Mouse (Mus musculus): Measurements from ENCODE around the gene Zbtb7b. TPM values are rescaled to one million over a fixed set of nuclear protein-coding genes. Genes with fewer than 3 reads are reported as not detected.

Zbtb7b gene
- polyA plus RNA-seq, 1 experiment = 64.9 TPM

GRCm38 (mm10) chr3:89390699-89391662 lies 3.6 kb downstream of the Zbtb7b start:
- no peak for TF ChIP-seq POLR2A (IDR thresholded peaks at IDR 0.05; ENCODE audit: control insufficient read depth, extremely low read depth, insufficient read depth, low read length, poor library complexity)
- TF ChIP-seq CTCF (IDR thresholded peaks at IDR 0.05; ENCODE audit: borderline replicate concordance, control insufficient read depth, extremely low read depth, insufficient read depth, low read length, poor library complexity) = no peak
- peak; percentile 39 for DNase-seq
- Histone ChIP-seq H3K36me3 (ENCODE audit: control insufficient read depth, insufficient read depth, low read length) (no peaks in the 10 kb centered on the region), H3K4me3 (ENCODE audit: control insufficient read depth, insufficient read depth, low read length) (peak overlapping the region; percentile 53), H3K27me3 (ENCODE audit: control insufficient read depth, insufficient read depth, low read length) (peaks cover 13% of the 10 kb centered on the region), H3K27ac (ENCODE audit: control insufficient read depth, insufficient read depth, low read length) (peak overlapping the region; percentile 77), H3K4me1 (replicated peaks; ENCODE audit: control insufficient read depth, insufficient read depth, low read length) (peaks cover 55% of the 10 kb centered on the region)
- WGBS = 18% methylated on average over 19 of the region's 19 CpGs

GRCm38 (mm10) chr3:89390111-89390515 lies 4.5 kb downstream of the Zbtb7b start:
- H3K27ac ChIP-seq (ENCODE audit: control insufficient read depth, insufficient read depth, low read length) = peak overlapping the region; percentile 72
- no peaks in the 10 kb centered on the region for H3K36me3 ChIP-seq (ENCODE audit: control insufficient read depth, insufficient read depth, low read length)
- TF ChIP-seq POLR2A (IDR thresholded peaks at IDR 0.05; ENCODE audit: control insufficient read depth, extremely low read depth, insufficient read depth, low read length, poor library complexity) (no peak), CTCF (IDR thresholded peaks at IDR 0.05; ENCODE audit: borderline replicate concordance, control insufficient read depth, extremely low read depth, insufficient read depth, low read length, poor library complexity) (no peak)
- H3K4me1 ChIP-seq (replicated peaks; ENCODE audit: control insufficient read depth, insufficient read depth, low read length) = peaks cover 59% of the 10 kb centered on the region
- peak overlapping the region; percentile 12; the same call in 1 of the 2 replicates for H3K4me3 ChIP-seq (ENCODE audit: control insufficient read depth, insufficient read depth, low read length)
- 58% methylated on average over 5 of the region's 5 CpGs for WGBS
- DNase-seq = no peak
- peaks cover 11% of the 10 kb centered on the region for H3K27me3 ChIP-seq (ENCODE audit: control insufficient read depth, insufficient read depth, low read length)

- no peaks in the 10 kb centered on the region for H3K36me3 ChIP-seq (ENCODE audit: control insufficient read depth, insufficient read depth, low read length)
- TF ChIP-seq CTCF (IDR thresholded peaks at IDR 0.05; ENCODE audit: borderline replicate concordance, control insufficient read depth, extremely low read depth, insufficient read depth, low read length, poor library complexity) (no peak), POLR2A (IDR thresholded peaks at IDR 0.05; ENCODE audit: control insufficient read depth, extremely low read depth, insufficient read depth, low read length, poor library complexity) (no peak)
- H3K27ac ChIP-seq (ENCODE audit: control insufficient read depth, insufficient read depth, low read length) = peak overlapping the region; percentile 72
- H3K27me3 ChIP-seq (ENCODE audit: control insufficient read depth, insufficient read depth, low read length) = peaks cover 7% of the 10 kb centered on the region
- DNase-seq = peak; percentile 49
- WGBS = 22% methylated on average over 5 of the region's 6 CpGs
- peaks cover 64% of the 10 kb centered on the region for H3K4me1 ChIP-seq (replicated peaks; ENCODE audit: control insufficient read depth, insufficient read depth, low read length)
- H3K4me3 ChIP-seq (ENCODE audit: control insufficient read depth, insufficient read depth, low read length) = no peak overlapping the region
These were observed 5.5 kb downstream of the Zbtb7b start for GRCm38 (mm10) chr3:89388901-89389740.

DNA sequence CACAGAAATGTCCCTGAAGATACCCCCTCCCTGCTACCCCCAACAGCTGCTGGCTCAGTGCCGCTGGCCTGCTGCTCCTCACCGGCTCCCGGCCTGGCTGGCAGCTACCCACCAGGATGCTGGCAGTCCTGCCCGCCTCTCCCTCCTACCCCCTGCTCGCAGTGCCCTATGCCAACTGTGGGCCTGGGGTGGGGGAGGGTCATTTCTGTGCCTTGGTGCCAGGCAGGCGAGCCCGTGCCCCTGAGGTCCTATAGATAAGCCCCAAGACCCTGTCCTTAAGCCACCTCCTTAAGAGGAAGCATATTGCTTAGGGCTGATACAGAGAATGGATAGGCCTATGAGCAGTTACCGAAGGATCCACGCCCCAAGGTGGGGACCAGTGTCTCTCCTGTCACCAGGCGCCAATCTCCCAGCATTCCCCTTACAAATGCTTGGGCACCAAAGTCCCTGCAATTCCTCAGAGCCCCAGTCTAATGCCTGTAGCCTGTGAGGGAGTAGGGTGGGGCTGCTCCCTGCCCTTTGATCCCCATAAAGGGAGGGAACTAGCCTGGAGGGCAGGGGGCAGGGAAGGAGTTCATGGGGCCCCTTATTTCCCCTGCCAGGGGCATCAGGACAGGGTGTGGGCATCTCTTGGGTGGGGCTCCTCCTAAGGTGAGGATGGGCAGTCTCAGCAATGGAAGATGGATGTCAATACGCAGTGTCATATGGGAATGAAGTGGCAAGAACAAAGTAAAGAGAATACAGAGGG lies 6.3 kb downstream of the Zbtb7b start:
- Histone ChIP-seq H3K27me3 (ENCODE audit: control insufficient read depth, insufficient read depth, low read length) (peaks cover 4% of the 10 kb centered on the region), H3K27ac (ENCODE audit: control insufficient read depth, insufficient read depth, low read length) (0 out of 2 replicates have a peak overlapping the region, but pooled peaks have one; percentile 2), H3K4me3 (ENCODE audit: control insufficient read depth, insufficient read depth, low read length) (0 out of 2 replicates have a peak overlapping the region, but pooled peaks have one; percentile 3), H3K4me1 (replicated peaks; ENCODE audit: control insufficient read depth, insufficient read depth, low read length) (peaks cover 65% of the 10 kb centered on the region), H3K36me3 (ENCODE audit: control insufficient read depth, insufficient read depth, low read length) (no peaks in the 10 kb centered on the region)
- 89% methylated on average over 11 of the region's 11 CpGs for WGBS
- no peak for TF ChIP-seq CTCF (IDR thresholded peaks at IDR 0.05; ENCODE audit: borderline replicate concordance, control insufficient read depth, extremely low read depth, insufficient read depth, low read length, poor library complexity)
- TF ChIP-seq POLR2A (IDR thresholded peaks at IDR 0.05; ENCODE audit: control insufficient read depth, extremely low read depth, insufficient read depth, low read length, poor library complexity) = no peak
- peak; percentile 16 for DNase-seq

GRCm38 (mm10) chr3:89387632-89388031 lies 6.9 kb downstream of the Zbtb7b start:
- Histone ChIP-seq H3K27me3 (ENCODE audit: control insufficient read depth, insufficient read depth, low read length) (peaks cover 4% of the 10 kb centered on the region), H3K36me3 (ENCODE audit: control insufficient read depth, insufficient read depth, low read length) (no peaks in the 10 kb centered on the region), H3K27ac (ENCODE audit: control insufficient read depth, insufficient read depth, low read length) (peak overlapping the region; percentile 40; the same call in 1 of the 2 replicates), H3K4me3 (ENCODE audit: control insufficient read depth, insufficient read depth, low read length) (peak overlapping the region; percentile 37), H3K4me1 (replicated peaks; ENCODE audit: control insufficient read depth, insufficient read depth, low read length) (peaks cover 65% of the 10 kb centered on the region)
- DNase-seq = no peak
- TF ChIP-seq POLR2A (IDR thresholded peaks at IDR 0.05; ENCODE audit: control insufficient read depth, extremely low read depth, insufficient read depth, low read length, poor library complexity) = no peak
- no peak for TF ChIP-seq CTCF (IDR thresholded peaks at IDR 0.05; ENCODE audit: borderline replicate concordance, control insufficient read depth, extremely low read depth, insufficient read depth, low read length, poor library complexity)
- WGBS = 86% methylated on average over 11 of the region's 11 CpGs

Measured in thymus, adult 2 months (tissue).